Mouse (Mus musculus) MEL-GATA-1-ER (cell line): ENCODE data around the gene Nnat.

Experiments
- DNase-seq: peaks from one replicate; pipeline ENCODE4 v3.0.0-alpha.2; 2012; ENCODE audit warnings: low read depth; ENCODE audit errors: extremely low read depth

Gene Nnat

DNA sequence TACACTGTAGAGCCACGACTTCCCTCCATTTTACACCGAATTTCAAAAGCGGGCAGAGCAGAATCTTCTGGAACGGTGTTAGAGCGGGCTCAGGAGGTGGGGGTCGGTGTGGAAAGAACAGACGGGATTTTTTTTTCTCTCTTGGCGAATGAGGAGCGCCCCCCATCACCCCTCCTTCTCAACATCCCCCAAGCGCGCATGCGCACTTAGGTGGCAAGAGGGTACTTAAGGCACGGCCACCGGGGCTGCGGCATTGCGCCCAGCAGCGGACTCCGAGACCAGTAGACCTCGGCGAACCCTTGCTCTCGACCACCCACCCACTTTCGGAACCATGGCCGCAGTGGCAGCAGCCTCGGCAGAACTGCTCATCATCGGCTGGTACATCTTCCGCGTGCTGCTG is at the start of gene Nnat:
Gene Nnat, plus strand, starts transcription at position 221 of the 400 bp plus-strand sequence.
- no peak for DNase-seq

DNA sequence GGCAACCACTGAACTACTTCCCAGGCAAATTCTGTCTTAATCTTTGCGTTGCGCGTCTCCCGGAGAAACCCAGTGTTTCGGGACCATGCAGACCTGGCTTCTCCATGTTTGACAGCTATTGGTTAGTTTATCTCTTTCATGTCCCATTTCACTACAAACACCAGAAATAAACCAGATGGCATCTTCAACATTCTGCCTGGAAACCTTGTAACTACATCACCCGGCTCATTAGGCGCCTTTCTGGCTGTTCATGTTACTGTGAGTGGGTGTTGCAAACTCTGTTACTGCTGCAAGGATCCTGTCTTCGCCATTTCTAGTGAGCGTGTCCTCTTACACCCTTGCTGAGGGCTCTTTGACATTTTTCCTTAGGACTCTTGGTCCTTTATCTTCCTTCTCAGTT is 47.0 kb upstream of the Nnat start:
- no peak for DNase-seq

DNA sequence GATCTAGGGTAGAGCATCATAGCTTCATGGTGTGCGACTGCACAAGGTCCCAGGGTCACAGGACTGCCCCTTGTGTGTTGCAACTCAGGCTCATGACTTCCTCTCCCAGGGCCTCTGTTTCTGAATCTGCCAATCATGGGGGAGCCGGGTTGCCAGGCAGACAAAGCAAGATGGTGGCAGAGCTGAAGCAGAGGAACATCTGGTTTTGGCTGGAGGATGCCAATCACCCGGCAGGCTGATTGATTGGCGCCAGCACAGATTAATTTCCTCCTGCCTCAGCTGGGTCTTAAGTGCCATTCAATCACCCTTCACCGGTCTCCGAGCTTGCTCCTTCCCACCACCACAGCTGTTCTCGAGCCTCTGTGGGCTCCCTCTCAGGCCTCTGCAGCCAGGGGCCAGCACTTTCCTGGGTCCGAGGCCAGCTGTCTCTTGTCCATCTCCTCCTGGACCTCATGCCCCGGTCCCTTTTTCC is 46.1 kb upstream of the Nnat start:
- no peak for DNase-seq

DNA sequence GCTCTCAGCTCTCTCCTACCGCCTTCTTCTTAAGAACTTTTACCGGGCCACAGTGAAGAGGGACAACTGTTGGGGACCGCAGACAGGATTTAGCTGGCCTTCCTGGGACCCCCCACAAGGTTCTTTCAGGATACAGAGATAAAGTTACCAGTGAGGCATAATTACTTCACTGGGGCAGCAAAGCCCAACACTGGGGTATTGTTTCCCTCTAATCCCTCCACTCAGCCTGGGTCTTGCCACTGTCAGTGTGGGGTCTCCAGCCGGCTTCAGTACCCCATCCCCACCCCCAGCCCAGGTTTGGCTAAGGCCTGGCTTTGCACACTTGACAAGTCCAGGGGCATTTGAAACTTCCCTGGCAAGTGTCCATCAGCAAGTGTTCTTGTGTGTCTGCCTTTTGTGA is 45.5 kb upstream of the Nnat start:
- DNase-seq, result no peak

DNA sequence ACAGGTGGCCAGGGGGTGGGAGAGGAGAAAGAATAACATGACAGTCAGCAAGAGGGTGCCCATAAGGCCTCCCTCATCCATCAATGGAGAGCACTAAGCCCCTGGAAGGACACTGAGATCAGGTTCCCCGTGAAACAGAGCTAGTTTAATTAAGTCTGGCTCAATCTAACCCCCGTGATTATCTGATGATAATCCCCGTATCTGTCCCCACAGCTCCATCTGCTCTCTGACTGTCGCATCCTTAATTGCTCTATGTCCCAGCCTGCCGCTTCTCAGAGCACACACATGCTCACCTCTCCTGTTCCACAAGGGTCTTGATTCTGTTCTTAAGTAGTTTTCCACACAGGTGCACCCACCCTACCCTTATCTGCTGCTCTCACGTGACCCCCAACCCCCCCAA is 42.4 kb upstream of the Nnat start:
- DNase-seq, result no peak

DNA sequence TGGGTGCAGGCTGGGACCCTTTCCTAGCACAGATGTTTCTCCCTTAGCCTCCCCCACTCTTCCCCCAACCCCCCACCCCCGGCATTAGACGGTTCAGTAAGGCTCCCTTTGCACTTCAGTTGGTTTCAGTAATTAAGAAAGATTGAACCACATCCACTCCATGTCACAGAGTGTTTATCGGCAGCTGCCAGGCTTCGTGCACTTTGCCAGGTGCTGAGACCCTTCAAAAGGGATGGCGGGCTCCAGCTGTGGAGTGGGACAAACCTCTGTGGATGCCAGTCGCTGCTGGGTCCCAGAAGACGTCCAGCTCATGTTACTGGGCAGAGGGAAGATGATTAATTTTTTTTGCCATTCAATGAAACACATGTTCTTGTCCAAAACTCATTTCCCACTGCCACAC is 41.4 kb upstream of the Nnat start:
- no peak for DNase-seq

DNA sequence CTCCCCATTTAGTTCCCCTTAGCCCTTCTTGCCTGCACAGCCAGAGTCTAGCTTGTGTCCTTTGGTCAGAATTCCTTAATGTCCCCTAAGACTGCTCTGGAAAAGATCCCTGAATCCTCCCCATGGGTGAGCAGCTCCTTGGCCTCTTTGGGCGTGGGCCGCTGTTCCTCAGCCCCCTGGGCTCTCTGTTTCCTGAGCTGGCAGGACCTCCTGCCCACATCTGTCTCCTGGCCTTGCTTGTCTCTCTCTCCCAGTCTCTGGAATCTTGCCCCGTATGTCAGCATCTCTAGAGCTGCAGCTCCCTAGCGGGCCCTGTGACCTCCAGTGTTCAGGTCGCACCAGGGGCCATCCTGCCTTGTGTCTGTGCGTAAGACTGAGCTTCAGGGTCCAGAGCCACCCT is 40.4 kb upstream of the Nnat start:
- no peak for DNase-seq

DNA sequence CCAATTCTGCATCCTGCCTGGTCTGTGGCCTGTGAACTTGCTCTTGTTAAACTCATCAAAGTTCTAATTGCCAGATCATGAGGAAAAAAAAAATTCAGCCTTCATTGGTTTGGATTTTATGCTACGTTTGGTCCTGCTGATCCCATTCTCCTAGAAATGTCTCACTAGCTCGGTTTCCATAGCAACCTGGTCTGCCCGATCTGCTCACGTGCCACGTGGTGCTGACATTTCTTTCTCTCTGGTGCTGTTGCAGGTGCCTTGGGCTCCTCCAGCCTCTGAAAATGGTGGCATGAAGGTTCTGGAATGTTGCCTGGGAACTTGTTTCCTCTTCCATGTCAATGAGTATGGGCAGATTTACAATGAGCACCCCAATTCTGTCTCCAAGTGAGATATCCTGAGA is 39.4 kb upstream of the Nnat start:
- DNase-seq, result no peak

DNA sequence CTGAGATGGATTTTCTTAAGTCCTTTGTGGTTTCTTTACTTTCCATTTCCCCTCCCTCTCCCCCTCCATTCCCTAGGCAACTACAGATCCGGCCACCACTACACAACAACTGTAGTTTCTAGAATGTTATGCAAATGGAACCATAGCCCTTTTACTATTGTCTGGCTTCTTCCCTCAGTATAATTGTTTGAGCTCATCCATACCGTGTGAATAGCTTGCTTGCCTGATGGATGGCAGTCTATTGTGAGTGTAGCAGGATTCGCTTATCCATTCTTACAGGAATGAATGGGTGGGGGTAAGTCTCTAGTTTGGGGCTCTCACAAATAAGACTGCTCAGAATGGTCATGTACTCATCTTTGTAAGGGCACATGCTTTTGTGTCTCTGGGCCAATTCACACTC is 37.3 kb upstream of the Nnat start:
- no peak for DNase-seq

DNA sequence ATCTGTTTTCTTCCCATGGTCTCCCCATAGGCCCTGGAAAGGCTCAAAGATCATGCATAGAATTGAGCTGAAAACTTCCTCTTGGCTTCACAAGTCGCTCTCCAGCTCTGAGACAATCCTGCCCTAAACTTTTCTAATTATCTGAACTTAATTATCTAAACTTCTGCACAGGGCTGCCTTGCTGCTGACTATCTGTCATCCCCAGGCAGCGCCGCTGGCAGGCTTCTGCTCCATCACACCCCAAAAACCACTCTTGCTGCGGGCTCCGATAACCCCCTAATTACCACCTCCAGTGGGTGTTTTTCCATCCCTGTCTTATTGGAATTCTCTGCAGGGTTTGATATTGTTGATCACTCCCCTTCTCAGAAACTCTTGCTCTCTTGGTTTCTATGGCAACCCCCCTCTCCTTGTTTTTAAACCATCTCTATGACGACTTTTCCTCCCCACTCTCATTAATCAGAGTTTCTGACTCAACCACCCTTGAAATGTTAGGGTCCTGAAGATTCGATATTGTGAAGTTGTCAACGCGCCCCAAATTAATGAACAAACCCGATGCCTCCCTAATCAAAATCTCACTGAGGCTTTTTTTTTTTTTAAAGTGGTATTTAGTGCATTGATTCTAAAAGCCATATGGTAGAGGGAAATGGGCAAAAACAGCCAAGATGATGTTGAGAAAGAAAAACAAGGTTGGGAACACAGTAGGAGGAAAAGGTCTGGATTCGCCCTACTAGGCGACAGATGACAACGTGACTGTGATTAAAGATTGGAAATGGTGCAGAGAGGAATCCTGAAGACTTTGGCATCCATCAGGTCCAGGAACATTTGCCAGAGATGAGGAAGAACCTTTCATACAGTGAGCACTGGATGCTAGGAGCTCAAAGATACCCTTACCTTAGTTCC is 29.6 kb upstream of the Nnat start:
- peak; percentile 65 for DNase-seq

DNA sequence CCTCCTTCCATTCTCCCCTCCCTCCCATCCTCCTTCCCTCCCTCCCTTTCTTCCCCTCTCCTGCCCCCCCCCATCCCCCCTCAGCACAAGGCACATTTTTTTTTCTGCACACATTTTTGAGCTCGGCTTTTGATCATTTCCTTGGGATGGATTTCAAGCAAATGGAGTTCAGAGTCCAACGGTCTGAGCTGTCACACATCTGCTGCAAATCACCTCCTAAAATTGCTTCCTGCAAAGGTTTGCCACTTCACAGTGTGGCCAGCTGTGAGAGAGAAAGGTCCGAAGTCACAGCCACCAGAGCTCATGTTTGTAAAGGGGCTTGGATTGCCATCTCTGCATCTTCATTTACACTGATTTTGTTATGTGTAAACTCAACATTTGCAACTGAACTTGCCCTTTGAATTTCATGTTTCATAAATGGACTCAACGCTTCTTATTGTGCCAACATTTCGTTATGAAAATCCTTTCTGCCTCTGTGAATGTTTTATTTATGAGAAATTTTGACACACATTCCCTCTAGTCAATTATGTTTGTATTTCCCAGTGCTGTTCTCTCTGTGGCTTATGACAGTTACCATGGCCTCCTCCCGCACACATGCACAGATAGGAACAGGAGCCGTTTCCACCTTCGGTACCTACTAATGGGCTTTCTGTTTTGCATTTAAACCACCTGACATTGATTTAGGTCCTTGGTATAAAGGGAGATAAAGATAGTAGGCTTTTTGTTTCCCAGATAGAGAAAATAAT is 28.0 kb upstream of the Nnat start:
- no peak for DNase-seq

DNA sequence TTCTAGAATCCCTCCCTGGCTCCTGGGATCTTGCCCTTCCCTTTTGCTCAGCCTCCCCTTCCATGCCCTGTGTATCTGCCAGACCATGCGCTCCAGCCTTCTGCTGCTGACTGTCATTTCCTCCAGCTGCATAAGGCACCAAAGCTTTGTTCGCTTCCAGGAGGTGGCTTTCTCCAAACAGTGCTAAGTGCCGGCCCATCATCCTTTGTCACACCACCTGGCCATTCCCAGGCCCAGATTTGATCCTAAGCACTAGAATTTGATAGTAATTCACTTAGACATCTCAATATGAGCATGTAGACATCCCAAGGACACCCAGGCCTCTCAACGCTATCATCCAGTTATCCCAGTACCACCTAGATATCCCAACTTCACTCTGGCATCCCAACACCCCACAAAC is 25.7 kb upstream of the Nnat start:
- no peak for DNase-seq

DNA sequence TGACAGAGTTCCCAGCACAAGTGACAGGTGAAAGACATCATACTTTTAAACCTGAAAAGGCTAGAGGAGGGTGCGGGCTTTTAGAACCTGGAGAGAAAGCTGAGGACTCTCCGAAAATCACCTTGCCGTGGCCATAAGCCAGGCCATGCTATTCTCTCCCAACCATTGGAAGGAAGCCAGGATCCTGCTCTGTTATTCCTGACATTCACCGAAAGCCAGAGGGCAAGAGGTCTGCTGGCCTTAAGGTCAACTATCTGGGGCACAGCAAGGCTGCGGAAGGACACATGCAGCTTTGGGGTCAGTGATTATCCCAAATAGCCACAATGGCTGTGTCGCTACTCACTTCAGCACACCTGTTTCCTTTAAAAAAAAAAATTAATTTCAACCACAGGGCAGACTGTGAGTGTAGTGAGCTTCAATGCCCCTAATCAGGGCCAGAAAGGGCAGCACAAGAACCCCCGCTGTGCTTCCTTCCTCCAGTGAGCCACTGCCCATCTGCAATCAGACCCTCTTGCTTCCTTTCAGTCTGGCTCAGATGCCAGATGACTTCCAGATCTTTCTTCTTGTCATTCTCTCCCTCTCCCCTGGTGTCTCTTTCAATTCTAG is 23.3 kb upstream of the Nnat start:
- DNase-seq, result no peak

DNA sequence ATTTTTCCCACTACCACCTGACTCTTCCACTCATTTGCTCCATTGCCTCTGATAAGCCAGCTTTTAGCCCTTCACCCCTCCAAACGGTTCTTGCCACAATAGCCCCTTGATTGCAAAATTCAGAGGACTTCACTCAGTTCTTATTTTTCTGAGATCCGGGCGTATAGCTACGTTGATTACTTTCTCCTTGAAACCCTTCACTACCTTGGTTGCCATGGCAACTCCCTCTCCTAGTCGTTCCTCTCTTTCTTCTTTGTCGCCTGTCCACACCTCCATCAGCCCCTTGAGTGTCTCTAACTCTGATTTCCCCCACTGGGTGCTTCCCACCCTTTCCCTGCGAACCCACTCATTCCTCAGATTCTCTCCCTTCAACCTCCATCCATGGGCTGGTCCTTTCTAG is 22.8 kb upstream of the Nnat start:
- DNase-seq, result no peak

DNA sequence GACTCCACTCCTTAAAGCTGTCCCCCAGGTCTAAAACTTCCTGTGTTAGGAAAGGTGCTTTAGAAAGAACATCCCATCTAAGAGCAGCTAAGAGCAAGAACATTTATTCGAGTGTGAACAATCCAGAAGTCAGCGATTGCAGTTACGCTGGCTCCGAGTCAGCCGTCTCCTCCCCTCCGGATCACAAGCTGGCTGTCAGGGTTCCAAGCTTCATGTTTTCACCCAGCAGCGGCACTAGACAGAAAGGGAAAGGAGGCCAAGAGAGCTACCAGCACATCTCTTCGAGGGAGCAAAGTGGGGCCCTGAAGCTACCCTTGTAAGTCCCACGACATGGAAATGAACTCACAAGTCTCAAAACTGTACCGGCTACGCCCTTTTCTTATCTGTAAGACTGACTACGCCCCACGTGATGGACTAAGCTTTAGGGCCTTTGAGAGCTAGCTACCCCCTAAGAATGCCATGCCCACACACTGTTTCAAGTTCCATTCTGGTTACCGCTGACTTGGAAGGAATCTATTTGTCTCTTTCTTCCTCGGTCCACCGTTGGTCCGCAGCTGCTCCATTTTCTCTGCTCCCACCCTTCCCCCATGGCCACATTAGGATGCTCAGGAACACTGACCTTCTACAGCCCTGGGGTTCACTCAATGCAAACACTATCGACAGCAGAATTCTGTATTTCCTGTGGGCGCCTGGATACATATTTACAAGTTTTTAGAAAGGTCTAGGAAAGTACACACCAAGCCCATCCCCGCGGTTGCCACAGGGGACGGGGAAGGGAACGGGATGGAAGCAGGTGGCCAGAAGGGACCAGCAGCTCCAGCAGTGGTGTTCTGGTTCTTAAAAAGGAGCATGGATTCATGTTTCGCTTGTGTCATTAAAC is 19.6 kb upstream of the Nnat start:
- DNase-seq, result peak; percentile 22

DNA sequence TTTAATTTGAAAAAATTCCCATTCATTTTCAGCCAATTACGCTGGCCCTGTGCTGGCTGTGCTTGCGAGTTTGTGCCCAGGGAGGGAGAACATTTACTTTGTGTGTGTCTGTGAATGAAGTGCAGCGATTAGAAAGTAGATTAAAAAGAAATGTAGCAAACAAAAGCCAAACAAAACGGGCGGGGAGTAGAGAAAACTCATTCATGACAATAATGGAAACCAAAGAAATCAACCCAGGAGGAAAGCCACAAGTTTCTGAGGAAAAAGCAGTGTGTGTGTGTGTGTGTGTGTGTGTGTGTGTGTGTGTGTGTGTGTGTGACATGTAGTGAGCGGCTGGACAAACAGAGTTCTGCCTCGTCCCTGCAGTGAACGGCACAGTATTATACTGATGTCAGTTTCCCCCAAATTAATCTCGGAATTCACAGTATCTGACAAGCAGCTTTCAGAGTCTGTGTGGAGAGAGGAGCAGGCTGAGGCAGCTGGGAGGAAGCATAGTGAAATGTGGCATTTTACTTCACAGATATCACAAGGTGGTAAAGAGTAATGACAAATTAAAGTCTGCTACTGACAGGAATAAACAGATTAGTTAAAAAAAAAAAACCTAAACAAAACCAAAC is 18.8 kb upstream of the Nnat start:
- DNase-seq, result no peak

DNA sequence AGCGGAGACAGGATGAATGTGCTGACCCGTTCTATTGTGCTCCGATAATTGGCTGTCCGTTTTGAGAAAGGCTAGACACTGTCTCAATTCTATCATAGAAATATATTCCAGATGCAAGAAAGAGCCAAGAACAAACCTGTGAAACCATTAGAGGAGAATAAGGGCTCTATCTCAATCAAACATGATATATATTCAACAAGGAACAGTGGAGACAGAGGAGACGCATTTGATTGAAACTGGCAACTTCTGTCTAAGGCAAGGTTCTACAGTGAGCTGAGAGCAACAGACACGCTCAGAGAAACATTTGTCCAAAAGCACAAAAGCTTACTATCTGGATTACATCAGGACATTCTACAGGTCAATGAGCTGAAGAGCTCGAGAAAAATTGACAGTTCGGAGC is 18.2 kb upstream of the Nnat start:
- no peak for DNase-seq

DNA sequence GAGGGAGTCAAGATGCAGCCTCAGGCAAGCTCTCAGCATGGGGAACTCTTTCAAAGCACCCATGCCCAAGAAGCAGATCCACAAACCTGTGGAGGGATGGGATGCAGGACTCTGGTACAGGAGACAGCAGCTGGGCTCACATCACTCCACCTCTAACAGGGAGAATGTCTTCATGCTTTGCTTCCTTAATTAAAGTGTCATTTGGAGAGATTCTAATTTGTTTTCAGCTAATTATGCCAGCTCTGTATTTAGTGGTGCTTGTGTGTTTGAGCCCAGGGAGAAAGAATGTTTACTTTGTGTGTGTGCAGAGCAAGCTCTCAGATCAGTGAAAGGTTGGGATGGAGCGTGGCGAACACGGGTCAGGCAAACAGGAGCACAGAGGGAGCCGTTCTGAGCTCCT is 17.5 kb upstream of the Nnat start:
- DNase-seq, result no peak

DNA sequence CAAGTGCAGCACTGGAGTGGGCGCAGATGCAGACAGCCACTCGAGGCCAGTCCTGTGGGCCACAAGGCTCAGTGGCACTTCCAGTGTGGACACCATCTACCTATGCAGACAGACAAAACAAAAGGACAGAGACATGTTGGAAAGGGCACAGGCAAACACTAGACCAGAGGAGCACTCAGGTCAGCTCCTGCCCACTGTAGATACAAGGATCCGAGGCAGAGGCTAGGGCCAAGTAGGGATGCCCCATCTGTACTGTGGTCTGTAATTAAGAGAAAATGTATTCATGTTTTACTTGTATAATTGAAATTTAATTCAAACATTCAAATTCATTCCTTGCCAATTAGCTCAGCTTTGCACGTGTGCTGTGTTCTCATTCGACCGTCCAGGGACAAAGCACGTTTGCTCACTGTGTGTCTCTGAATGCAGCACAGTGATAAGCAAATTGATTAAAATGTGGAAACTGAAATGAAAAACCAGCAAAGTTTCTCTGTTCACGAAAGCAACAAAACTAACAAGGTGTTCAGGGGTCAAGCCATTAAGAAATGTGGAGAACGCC is 15.5 kb upstream of the Nnat start:
- no peak for DNase-seq

DNA sequence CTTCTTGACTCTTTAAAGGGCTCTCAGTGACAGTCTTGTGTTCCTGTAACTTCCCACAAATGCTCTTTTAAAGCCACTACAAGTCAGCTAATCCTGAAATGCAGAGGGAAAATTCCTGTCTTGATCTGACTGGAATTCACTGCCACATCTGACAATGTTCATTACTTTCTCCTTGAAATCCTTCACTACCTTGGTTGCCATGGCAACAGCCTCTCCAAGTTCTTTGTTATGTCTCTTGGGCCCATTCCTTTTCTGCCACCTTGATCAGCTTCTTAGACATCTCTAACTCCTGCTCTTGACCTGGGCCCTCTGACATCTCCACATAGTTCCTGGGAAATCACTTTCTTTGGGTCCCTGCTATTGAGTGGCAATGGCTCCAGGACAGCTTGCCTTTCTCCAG is 13.2 kb upstream of the Nnat start:
- DNase-seq, result no peak

DNA sequence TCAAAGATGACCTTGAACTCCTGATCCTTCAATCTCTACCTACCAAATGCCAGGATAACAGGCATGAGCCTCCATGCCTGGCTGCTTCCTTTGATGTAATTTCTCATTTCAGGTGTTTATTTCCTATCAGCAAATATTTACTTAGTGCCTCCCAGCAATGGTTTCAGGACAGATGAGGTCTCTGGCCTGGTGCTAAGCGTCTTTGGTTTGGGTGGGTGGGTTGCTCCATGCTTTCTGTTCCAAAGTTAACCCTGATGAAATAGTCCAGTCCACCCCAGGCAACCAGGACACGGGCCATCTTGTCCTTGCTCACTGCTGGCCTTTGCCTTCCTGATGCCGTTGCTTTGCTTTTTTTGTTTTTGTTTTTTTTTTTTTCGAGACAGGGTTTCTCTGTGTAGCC is 9.6 kb upstream of the Nnat start:
- DNase-seq, result no peak
